17 mouse cellular contexts compared by ENCODE assay signal in the genomic region with DNA sequence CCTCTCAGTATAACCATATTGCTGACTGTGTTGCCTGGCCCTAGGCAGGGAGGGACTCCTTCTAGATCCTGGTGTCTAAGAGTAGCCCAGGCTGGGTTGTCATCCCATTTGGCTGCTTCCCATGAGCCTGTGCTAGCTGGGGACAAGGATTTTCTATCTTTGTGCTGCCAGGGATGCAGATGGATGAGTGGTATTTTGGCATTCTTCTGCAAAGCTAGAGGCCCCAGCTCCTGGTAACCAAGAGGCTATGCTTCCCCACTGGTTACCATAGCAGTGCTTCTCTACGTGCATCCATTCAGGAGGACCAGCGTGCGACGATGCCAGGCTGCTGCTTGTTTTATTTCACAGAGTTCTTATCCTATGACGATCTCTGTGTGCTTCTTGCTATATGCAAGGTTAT.
DNase-seq lines count a peak whose midpoint lies in the region; ATAC-seq and TF ChIP-seq lines count a peak whose summit lies in the region.
"Had no signal": no experiment of that assay in that cellular context is flagged by ENCODE, and none has a peak within 500 bp of the region (broad histone marks: within the 10 kb centered on the region; RNA-seq: fewer than 3 reads in every experiment).

No protein-coding gene starts in this region.

- no peak for ATAC-seq in granulocyte monocyte progenitor cell, adult 5-6 weeks (replicated peaks; ENCODE audit: poor library complexity, severe bottlenecking)
- ATAC-seq: midbrain, embryonic 13.5 days had no signal

- H3K9ac ChIP-seq in heart, adult 2 months (ENCODE audit: low read depth, low read length) = no peak overlapping the region
- H3K9ac ChIP-seq: forebrain, embryonic 12.5 days; limb, embryonic 12.5 days; midbrain, embryonic 13.5 days had no signal

- H3K4me1 ChIP-seq in heart, adult 2 months (ENCODE audit: control insufficient read depth, insufficient read depth, low read length) = no peaks in the 10 kb centered on the region
- H3K4me1 ChIP-seq: forebrain, embryonic 12.5 days; heart, embryonic 10.5 days; limb, embryonic 12.5 days; midbrain, embryonic 13.5 days had no signal

- intact Hi-C loops in heart, adult 2 months (cut with DNase I) = no loop called here

- TF ChIP-seq CTCF in heart, adult 2 months (IDR thresholded peaks at IDR 0.05) = no peak

- no peak overlapping the region for H3K27ac ChIP-seq in heart, adult 2 months
- H3K27ac ChIP-seq: forebrain, embryonic 12.5 days; heart, embryonic 10.5 days; limb, embryonic 12.5 days; midbrain, embryonic 13.5 days had no signal

- H3K36me3 ChIP-seq in heart, adult 2 months (ENCODE audit: control insufficient read depth, insufficient read depth, low read length) = no peaks in the 10 kb centered on the region
- H3K36me3 ChIP-seq: forebrain, embryonic 12.5 days; heart, embryonic 10.5 days; limb, embryonic 12.5 days; midbrain, embryonic 13.5 days had no signal

- H3K27me3 ChIP-seq in heart, adult 2 months (ENCODE audit: control insufficient read depth, insufficient read depth, low read length) = no peaks in the 10 kb centered on the region
- H3K27me3 ChIP-seq: forebrain, embryonic 12.5 days; limb, embryonic 12.5 days; midbrain, embryonic 13.5 days had no signal

- no peak for TF ChIP-seq POLR2A in heart, adult 2 months (IDR thresholded peaks at IDR 0.05; ENCODE audit: insufficient read depth, low read depth, low read length)

- H3K4me3 ChIP-seq in heart, adult 2 months = no peak overlapping the region
- H3K4me3 ChIP-seq: forebrain, embryonic 12.5 days; heart, embryonic 10.5 days; limb, embryonic 12.5 days; midbrain, embryonic 13.5 days had no signal

- DNase-seq in left cerebral cortex, adult 18-20 months (ENCODE audit: low spot score in 2 of 2) = peak; percentile 16 to 25
- DNase-seq in left cerebral cortex, adult 11 months (ENCODE audit: low spot score) = no peak
- DNase-seq in cerebellum, adult 9-11 months = peak; percentile 46
- peak; percentile 13 to 20 for DNase-seq in layer of hippocampus, postnatal 14 days (ENCODE audit: low spot score in 2 of 2)
- peak; percentile 11 for DNase-seq in right cerebral cortex, postnatal 4 days
- no peak for DNase-seq in c-Kit-positive CD71-positive TER-119-positive erythroid progenitor cells, embryonic 14.5 days (ENCODE audit: low spot score)
- no peak for DNase-seq in heart, adult 2 months
- DNase-seq: adrenal gland, adult 8-10 months; B cell, adult 2 months; gastrocnemius, postnatal 10 days; lung, postnatal 36 days; spleen, adult 18-20 months had no signal

- no peaks in the 10 kb centered on the region for H3K79me2 ChIP-seq in heart, adult 2 months (replicated peaks; ENCODE audit: control insufficient read depth, insufficient read depth, low read length)

- 84% methylated on average over 5 of the region's 5 CpGs for WGBS in heart, adult 2 months

- TF ChIP-seq EP300 in heart, adult 2 months (IDR thresholded peaks at IDR 0.05; ENCODE audit: insufficient read depth, low read depth, low read length) = no peak

Comparison
In these comparisons a context has a peak if more than half of its experiments do, and no peak if none do; other contexts are left out.
1. DNase-seq: peak in left cerebral cortex, adult 18-20 months (2 of 2), cerebellum, adult 9-11 months (single experiment), layer of hippocampus, postnatal 14 days (2 of 2) and right cerebral cortex, postnatal 4 days (single experiment); none in left cerebral cortex, adult 11 months (single experiment), c-Kit-positive CD71-positive TER-119-positive erythroid progenitor cells, embryonic 14.5 days (single experiment) and heart, adult 2 months (0 of 2).